Mouse (Mus musculus) C2C12 (cell line): ENCODE measurements around the gene Tctn3.

Experiments used
- CTCF ChIP-seq: IDR thresholded peaks from one replicate; pipeline ENCODE4 v1.5.1; 2011; ENCODE audit not compliant: control insufficient read depth, insufficient read depth, insufficient read length
- MAX ChIP-seq: IDR thresholded peaks from one replicate; pipeline ENCODE4 v1.6.1; 2011; ENCODE audit warnings: mild to moderate bottlenecking, control low read depth

GRCm38 (mm10) chr19:40643846-40644245, 31.8 kb upstream of the Tctn3 start:
- TF ChIP-seq MAX (no peak), CTCF (no peak)
